Mouse (Mus musculus) embryonic fibroblast, embryonic 13.5 days (primary cell): Measurements from ENCODE around the gene Macrod1.

Experiments
- CTCF ChIP-seq: IDR thresholded peaks from 2 replicates; pipeline ENCODE4 v1.5.1; 2011; ENCODE audit warnings: mild to moderate bottlenecking, control low read depth, low read length, moderate library complexity, borderline replicate concordance; ENCODE audit not compliant: insufficient read depth
- POLR2A ChIP-seq: IDR thresholded peaks from 2 replicates; pipeline ENCODE4 v1.6.1; 2011; ENCODE audit warnings: low read depth, mild to moderate bottlenecking, control low read depth, low read length, moderate library complexity

GRCm38 (mm10) chr19:7178841-7179452 is 122.3 kb downstream of the Macrod1 start:
- TF ChIP-seq POLR2A: no peak
- TF ChIP-seq CTCF: no peak
